Mouse (Mus musculus) testis, adult 2 months (tissue): Measurements from ENCODE around the gene Kalrn.

Experiments
- CTCF ChIP-seq: fragments of 200-500 bp; IDR thresholded peaks from 2 replicates; pipeline ENCODE4 v1.5.1; 2012; ENCODE audit warnings: low read depth, mild to moderate bottlenecking, inconsistent platforms, low read length, moderate library complexity; ENCODE audit not compliant: control insufficient read depth, insufficient read depth, insufficient replicate concordance
- POLR2A ChIP-seq: fragments of 200-500 bp; IDR thresholded peaks from 2 replicates; pipeline ENCODE4 v1.6.1; 2012; ENCODE audit warnings: low read depth, mild to moderate bottlenecking, inconsistent platforms, low read length, moderate library complexity; ENCODE audit not compliant: control insufficient read depth

DNA sequence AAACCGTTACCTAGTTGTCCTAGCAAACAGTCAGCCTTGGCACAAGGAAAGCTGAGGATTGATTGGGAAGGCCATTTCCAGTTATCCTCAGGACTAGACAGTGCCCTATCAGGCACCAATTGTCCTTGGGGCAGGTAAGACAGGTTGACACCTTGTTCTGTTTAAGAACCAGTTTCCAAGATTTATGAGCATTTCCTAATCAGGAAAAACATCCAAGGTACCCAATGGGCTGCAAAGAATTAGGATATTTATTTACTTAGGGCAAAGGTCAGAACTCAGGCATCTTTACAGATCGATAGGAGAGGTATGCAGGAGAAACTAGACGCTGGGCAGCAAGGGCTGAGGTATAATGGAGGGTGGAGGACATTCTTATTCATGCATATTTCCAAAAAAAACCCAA, 503.9 kb downstream of the Kalrn start:
- TF ChIP-seq CTCF, result no peak
- no peak for TF ChIP-seq POLR2A
